Mouse (Mus musculus): Measurements from ENCODE around the gene AL732309.1.

AL732309.1 gene

GRCm38 (mm10) chr2:25246183-25247072 lies at the start of gene AL732309.1:
Gene AL732309.1 (minus strand): TSS chr2:25246863.
- DNase-seq (ENCODE audit: low read depth, low spot score): no peak

GRCm38 (mm10) chr2:25293706-25294105 lies 47.0 kb upstream of the AL732309.1 start:
- no peak for DNase-seq (ENCODE audit: low read depth, low spot score)

- DNase-seq (ENCODE audit: low read depth, low spot score): peak; percentile 41
These were observed 46.2 kb upstream of the AL732309.1 start for GRCm38 (mm10) chr2:25292856-25293255.

GRCm38 (mm10) chr2:25292054-25292544 lies 45.4 kb upstream of the AL732309.1 start:
- no peak for DNase-seq (ENCODE audit: low read depth, low spot score)

- DNase-seq (ENCODE audit: low read depth, low spot score): no peak
These were observed 44.8 kb upstream of the AL732309.1 start for GRCm38 (mm10) chr2:25291184-25292053.

- DNase-seq (ENCODE audit: low read depth, low spot score): no peak
These were observed 44.1 kb upstream of the AL732309.1 start for GRCm38 (mm10) chr2:25290816-25291130.

- no peak for DNase-seq (ENCODE audit: low read depth, low spot score)
These were observed 43.6 kb upstream of the AL732309.1 start for GRCm38 (mm10) chr2:25290101-25290815.

GRCm38 (mm10) chr2:25289651-25290050 lies 43.0 kb upstream of the AL732309.1 start, which contains the start of gene Lrrc26:
Gene Lrrc26 (plus strand): TSS chr2:25289915.
- no peak for DNase-seq (ENCODE audit: low read depth, low spot score)

- no peak for DNase-seq (ENCODE audit: low read depth, low spot score)
These were observed 42.2 kb upstream of the AL732309.1 start for GRCm38 (mm10) chr2:25288734-25289345.

GRCm38 (mm10) chr2:25287927-25288649 lies 41.4 kb upstream of the AL732309.1 start, which contains the start of gene Tmem210:
Gene Tmem210 (plus strand): TSS chr2:25288145.
- DNase-seq (ENCODE audit: low read depth, low spot score): no peak

GRCm38 (mm10) chr2:25286837-25287636 lies 40.4 kb upstream of the AL732309.1 start:
- no peak for DNase-seq (ENCODE audit: low read depth, low spot score)

GRCm38 (mm10) chr2:25286314-25286713 lies 39.7 kb upstream of the AL732309.1 start:
- no peak for DNase-seq (ENCODE audit: low read depth, low spot score)

- DNase-seq (ENCODE audit: low read depth, low spot score): no peak
These were observed 38.9 kb upstream of the AL732309.1 start for GRCm38 (mm10) chr2:25285551-25285950.

- DNase-seq (ENCODE audit: low read depth, low spot score): no peak
These were observed 32.5 kb upstream of the AL732309.1 start for GRCm38 (mm10) chr2:25278928-25279882.

- DNase-seq (ENCODE audit: low read depth, low spot score): no peak
These were observed 26.3 kb upstream of the AL732309.1 start for GRCm38 (mm10) chr2:25273010-25273409.

GRCm38 (mm10) chr2:25272515-25272914 lies 25.9 kb upstream of the AL732309.1 start:
- DNase-seq (ENCODE audit: low read depth, low spot score): no peak

GRCm38 (mm10) chr2:25271827-25272511 lies 25.3 kb upstream of the AL732309.1 start, which contains the start of the genes Ssna1 and Anapc2:
Gene Ssna1 (minus strand): TSS chr2:25272438.
Gene Anapc2 (plus strand): TSS chr2:25272478.
- DNase-seq (ENCODE audit: low read depth, low spot score): peak; percentile 92

Measured in retina, adult 2 months (tissue).